ENCODE assay signal across 7 mouse cellular contexts in genomic region chr15:27465391-27466005, GRCm38 (mm10). TPM values are rescaled to one million over a fixed set of nuclear protein-coding genes. Genes with fewer than 3 reads are reported as not detected.
DNase-seq lines count a peak whose midpoint lies in the region; ATAC-seq lines count a peak whose summit lies in the region.

No protein-coding gene starts in this region.

- H3K4me2 ChIP-seq in midbrain, embryonic 12.5 days (replicated peaks), result peak overlapping the region; percentile 68

- DNase-seq in right cerebral cortex, postnatal 14 days, result peak; percentile 35
- no peak for DNase-seq in right cerebral cortex, postnatal 36 days (ENCODE audit: low spot score in 2 of 2)
- DNase-seq in cerebellum, postnatal 36 days, result peak; percentile 40 to 49
- DNase-seq in hindbrain, embryonic 10.5 days (ENCODE audit: low spot score), result peak; percentile 23
- DNase-seq in thymus, adult 18-20 months, result no peak
- no peak for DNase-seq in urinary bladder, postnatal 36 days (ENCODE audit: low spot score in 2 of 2)

- H3K27ac ChIP-seq in hindbrain, embryonic 10.5 days, result peak overlapping the region; percentile 93
- H3K27ac ChIP-seq in midbrain, embryonic 12.5 days (replicated peaks), result peak overlapping the region; percentile 83

- 19% methylated on average over 8 of the region's 8 CpGs for WGBS in hindbrain, embryonic 10.5 days
- WGBS in midbrain, embryonic 12.5 days, result 22% methylated on average over 8 of the region's 8 CpGs

- peak overlapping the region; percentile 80; the same call in 1 of the 2 replicates for H3K9ac ChIP-seq in midbrain, embryonic 12.5 days (replicated peaks)

- ATAC-seq in midbrain, embryonic 12.5 days (ENCODE audit: low FRiP score, low read depth), result 0 out of 2 replicates have a peak, but pooled peaks have one; percentile 28

- peaks cover 30% of the 10 kb centered on the region for H3K4me1 ChIP-seq in hindbrain, embryonic 10.5 days (replicated peaks)
- H3K4me1 ChIP-seq in midbrain, embryonic 12.5 days, result peaks cover 12% of the 10 kb centered on the region

- H3K36me3 ChIP-seq in hindbrain, embryonic 10.5 days, result no peaks in the 10 kb centered on the region
- H3K36me3 ChIP-seq in midbrain, embryonic 12.5 days, result no peaks in the 10 kb centered on the region

- H3K9me3 ChIP-seq in hindbrain, embryonic 10.5 days, result no peaks in the 10 kb centered on the region
- H3K9me3 ChIP-seq in midbrain, embryonic 12.5 days, result no peaks in the 10 kb centered on the region

- H3K4me3 ChIP-seq in hindbrain, embryonic 10.5 days, result peak overlapping the region; percentile 84
- H3K4me3 ChIP-seq in midbrain, embryonic 12.5 days, result peak overlapping the region; percentile 72

- H3K27me3 ChIP-seq in hindbrain, embryonic 10.5 days (ENCODE audit: insufficient read depth, poor library complexity, severe bottlenecking), result peaks cover 15% of the 10 kb centered on the region; the same call in 1 of the 2 replicates
- H3K27me3 ChIP-seq in midbrain, embryonic 12.5 days, result peaks cover 3% of the 10 kb centered on the region; the same call in 1 of the 2 replicates

RNA-seq across cellular contexts. Expression of gene Ank, which starts 1.0 kb away (rescaled TPM):
- polyA plus RNA-seq in hindbrain, embryonic 10.5 days (2016; fragmentation: Nextera tagmentation; extraction: Ambion mirVana), result 8.4 and 11.0 TPM in 2 replicates
- 10.4 and 12.5 TPM in 2 replicates for polyA plus RNA-seq in midbrain, embryonic 12.5 days (2016; fragmentation: Nextera tagmentation; extraction: Ambion mirVana)

Comparison
In these comparisons a context has a peak if more than half of its experiments do, and no peak if none do; other contexts are left out.
1. DNase-seq: peak in right cerebral cortex, postnatal 14 days (single experiment), cerebellum, postnatal 36 days (2 of 2) and hindbrain, embryonic 10.5 days (single experiment); none in right cerebral cortex, postnatal 36 days (0 of 2), thymus, adult 18-20 months (0 of 2) and urinary bladder, postnatal 36 days (0 of 2).